Mouse (Mus musculus) layer of hippocampus, postnatal 36 days (tissue): ENCODE results near the gene Ccdc24. TPM values are rescaled to one million over a fixed set of nuclear protein-coding genes. Genes with fewer than 3 reads are reported as not detected.

Source experiments
- DNase-seq, 2 experiments: peaks; one replicate each; pipeline ENCODE4 v3.0.0; 2022
- total RNA-seq, 2 experiments: library from RNA; stranded (reverse); gene quantifications; 2 replicates each; pipeline ENCODE4 v1.2.3; 2021

Gene Ccdc24
- total RNA-seq, 2 experiments from 2014 or later, result 0.52 to 1.5 TPM

DNA sequence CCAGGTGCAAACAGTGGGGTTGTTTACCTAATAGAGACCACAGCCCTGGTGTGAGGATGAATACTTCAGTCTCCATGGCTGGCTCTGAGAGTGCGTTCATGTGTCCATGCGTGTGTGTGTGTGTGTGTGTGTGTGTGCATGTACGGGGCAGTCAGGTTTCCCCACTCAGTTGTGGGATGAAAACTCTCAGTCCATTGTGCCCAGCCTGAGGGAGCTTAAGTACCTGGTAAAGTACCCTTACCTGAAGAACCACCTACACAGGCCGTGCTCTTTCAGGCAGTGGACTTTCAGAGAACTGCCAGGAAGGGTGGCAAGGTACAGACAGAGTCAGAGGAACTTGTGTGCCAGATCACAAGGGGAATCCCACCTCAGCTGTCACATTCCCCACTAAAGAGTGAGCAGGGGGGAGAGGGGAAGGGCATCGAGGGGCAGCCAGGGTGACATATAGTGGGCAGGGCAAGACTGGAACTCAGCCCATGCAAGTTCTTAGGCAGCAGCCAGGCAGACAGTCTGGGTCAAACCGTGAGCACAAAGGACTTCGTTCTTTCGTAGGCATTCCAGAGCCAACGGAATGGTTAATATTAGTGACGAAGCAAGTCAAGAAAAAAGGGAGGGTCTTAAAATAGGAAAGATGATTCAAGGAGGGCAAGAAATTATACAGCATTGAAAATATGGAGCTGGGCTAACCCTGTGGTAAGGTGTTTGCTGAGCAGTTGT lies 20.0 kb downstream of the Ccdc24 start:
- no peak for DNase-seq

GRCm38 (mm10) chr4:117850871-117851270 lies 21.5 kb downstream of the Ccdc24 start:
- DNase-seq, result no peak

DNA sequence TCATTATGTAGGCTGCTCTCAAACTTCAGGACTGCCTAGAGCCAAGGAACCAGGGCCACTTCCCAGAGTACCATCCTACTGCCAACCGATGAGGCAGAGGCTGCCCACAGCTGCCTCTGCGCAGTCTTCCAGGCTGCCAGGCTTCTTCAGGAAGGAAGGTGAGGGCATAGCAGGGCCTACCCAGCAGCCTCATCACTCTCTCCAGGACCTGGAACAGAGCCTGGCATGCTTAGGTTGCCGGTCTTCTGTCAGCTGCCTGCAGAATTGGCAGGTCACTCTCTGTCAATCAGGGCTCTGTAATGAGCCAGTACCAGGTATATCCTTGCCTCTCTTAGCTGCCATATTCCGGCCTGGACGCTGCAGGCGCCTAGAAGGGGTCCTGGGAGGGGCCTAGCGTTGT lies 22.2 kb downstream of the Ccdc24 start:
- no peak for DNase-seq

DNA sequence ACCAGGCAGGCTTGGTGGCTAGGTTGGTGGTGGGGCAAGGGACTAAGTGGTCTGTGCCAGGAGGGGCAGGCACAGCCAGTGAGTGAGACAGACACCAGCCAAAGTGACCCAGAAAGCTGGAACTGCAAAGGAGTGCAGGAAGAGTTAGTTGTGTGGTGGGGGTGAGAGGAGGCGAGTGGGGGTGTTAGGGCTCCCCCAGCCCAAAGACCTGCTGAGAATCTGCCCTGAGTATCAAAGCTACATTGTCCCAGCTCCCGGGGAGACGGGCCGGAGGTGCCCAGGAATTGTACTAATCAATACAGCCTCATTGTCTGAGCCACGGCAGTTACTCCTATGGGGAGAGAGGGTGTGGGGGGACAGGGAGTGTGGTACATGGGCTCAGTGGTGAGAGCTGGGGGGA lies 22.9 kb downstream of the Ccdc24 start:
- no peak for DNase-seq

DNA sequence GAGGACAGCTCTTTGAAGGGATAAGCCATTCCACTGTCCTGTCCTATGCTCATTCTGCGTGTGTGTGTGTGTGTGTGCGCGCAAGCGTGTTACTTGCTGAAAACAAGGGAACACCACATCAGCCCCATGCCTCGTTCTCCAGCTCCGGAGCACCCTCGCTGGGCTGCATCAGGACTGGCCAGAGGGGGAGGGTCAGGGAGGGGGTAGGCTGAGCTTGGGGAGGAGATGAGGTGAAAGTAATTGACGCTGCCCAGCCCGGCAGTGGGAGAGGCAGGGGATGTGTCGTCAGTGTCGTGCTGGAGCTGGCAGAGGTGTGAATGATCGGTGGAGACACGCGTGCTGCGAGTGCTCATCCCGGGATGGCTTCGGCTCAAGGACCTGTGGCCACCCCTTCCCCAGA lies 23.3 kb downstream of the Ccdc24 start:
- DNase-seq, result no peak

- peak; percentile 48 to 72 for DNase-seq
Measured at GRCm38 (mm10) chr4:117847011-117847410, 25.3 kb downstream of the Ccdc24 start.

GRCm38 (mm10) chr4:117846261-117846660 lies 26.1 kb downstream of the Ccdc24 start:
- no peak for DNase-seq

GRCm38 (mm10) chr4:117845316-117845715 lies 27.0 kb downstream of the Ccdc24 start:
- DNase-seq, result no peak

GRCm38 (mm10) chr4:117844467-117844866 lies 27.9 kb downstream of the Ccdc24 start:
- no peak for DNase-seq

GRCm38 (mm10) chr4:117843101-117843500 lies 29.3 kb downstream of the Ccdc24 start:
- DNase-seq, result no peak

- DNase-seq, result no peak
Measured at GRCm38 (mm10) chr4:117841566-117841965, 30.8 kb downstream of the Ccdc24 start.

GRCm38 (mm10) chr4:117840821-117841220 lies 31.5 kb downstream of the Ccdc24 start:
- DNase-seq, result no peak

DNA sequence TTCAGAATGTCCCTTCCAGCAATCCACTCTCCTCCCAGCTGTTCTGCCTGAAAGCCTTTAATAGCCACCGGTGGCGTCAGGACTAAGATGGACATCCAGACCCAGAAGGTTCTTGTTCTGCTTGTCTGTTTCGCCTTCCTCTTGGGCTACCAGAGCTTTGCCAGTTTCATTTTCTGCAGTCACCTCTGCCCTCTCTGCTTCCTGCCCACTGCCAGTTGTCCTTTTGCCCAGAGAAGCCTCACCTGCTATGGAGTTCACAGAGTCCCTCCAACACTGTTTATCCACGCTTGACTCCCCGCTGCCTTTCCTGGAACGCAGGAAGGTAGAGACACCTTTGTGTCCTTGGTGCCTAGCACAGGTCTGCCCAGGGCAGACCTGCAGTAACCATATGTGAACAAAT lies 33.0 kb downstream of the Ccdc24 start:
- DNase-seq, result no peak

GRCm38 (mm10) chr4:117837271-117837670 lies 35.1 kb downstream of the Ccdc24 start:
- no peak for DNase-seq

- peak; percentile 87 to 89 for DNase-seq
Measured at GRCm38 (mm10) chr4:117836204-117836767, 36.1 kb downstream of the Ccdc24 start.

DNA sequence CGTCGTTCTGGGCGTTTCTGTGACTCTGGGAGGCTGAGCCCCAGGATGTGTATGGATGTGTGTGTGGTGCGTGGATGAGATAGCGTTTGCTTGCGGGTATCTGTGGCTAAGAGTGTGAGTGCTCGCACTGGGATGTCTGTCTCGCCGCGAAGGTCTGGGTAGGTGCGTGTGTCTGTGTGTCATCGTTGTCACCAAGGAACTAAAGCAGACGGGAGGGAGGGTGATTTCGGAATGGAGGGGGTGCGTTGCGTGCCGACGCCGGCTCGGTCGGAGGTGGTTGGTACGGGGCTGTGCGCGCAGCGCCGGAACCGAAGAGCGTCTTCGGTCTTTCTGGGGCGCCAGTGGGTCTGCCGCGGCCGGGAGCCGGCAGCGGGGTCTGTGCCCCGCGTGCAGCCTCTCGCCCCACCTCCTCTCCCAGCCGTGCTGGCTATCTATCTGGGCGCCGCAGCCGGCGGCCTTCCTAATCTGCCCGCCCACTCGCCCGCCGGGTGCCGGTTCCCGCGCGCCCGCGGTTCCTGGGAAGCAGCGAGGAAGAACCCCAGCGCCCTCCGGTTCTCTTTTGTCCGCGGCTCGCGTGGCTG lies 36.7 kb downstream of the Ccdc24 start:
- peak; percentile 64 to 67 for DNase-seq

- DNase-seq, result peak; percentile 46 to 52
Measured at GRCm38 (mm10) chr4:117834845-117835530, 37.4 kb downstream of the Ccdc24 start.

DNA sequence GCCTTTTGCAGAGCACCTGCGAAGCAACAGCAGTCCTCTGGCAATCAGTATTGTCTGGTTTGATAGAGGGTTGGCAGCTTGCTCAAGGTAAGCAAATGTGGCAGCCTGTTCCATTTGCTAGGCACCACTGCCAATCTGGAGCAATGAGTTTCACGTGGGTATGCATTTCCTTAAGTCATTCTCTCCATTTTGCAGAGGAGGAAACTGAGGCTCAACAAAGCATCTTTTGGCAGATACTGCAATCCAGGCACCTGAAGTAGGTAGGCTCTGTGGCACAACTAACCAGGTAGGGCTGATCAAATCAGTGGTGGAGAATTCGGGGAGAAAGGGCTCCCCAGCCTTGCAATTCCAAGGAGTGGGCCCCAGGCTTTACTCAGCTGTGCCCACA lies 37.9 kb downstream of the Ccdc24 start, which contains the start of gene Slc6a9:
Slc6a9 (plus strand) TSS at position 50 of the 388 bp plus-strand sequence.
- no peak for DNase-seq

GRCm38 (mm10) chr4:117831920-117832691 lies 40.3 kb downstream of the Ccdc24 start:
- DNase-seq, result no peak

DNA sequence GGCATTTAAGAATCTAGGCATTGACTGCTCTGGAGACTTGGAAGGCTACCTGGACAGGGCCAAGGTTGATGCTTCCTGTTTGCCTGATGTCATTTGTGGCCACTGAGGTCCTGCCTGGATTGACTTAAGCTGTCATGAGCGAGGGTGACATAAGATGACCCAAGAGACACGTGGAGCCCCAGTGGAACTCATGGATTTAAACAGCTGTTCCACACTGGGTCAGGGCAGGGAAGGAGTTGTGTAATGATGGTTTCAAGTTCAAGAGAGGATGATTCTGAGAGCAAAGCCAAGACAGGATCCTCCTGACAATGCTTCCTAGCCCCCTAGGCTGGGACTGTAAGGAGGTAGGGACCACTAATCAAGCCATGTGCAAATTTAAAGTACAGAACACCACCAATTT lies 40.9 kb downstream of the Ccdc24 start:
- DNase-seq, result no peak

- no peak for DNase-seq
Measured at GRCm38 (mm10) chr4:117830801-117831200, 41.6 kb downstream of the Ccdc24 start.

GRCm38 (mm10) chr4:117830124-117830551 lies 42.2 kb downstream of the Ccdc24 start:
- DNase-seq, result no peak
